Mouse (Mus musculus): ENCODE measurements around the gene Oca2. TPM values are rescaled to one million over a fixed set of nuclear protein-coding genes. Genes with fewer than 3 reads are reported as not detected.

Oca2 gene
- polyA plus RNA-seq, 1 experiment from 2014 or later: 0.11 TPM

DNA sequence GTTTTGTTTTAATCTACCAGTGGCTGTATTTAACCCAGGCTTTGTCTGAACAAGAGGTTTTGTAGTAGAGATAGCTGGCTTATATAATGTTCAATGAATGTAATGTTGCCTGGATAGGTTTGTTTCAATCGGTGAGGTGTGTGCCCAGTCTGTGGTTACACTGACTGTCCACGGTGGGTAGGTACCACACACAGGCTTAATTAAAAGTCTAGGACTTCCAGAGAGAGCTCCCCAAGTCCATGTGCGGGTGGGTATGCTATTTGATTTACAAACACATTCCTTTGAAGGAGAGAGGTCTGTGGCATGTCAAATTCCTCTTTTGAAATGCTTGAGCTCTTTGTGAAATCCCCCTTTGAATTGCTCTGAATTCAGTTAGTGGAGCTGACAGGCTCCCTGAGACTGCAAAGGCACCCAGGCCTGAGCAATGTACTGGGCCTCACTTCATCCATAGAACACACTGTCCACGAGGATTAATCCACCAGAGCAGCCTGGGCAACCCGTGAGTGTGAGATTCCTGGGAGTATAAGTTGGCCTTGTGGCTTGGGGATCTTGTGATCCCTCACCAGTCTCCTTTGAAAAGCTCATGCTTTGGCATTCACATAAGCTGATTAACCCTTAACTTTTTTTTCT, 3.7 kb upstream of the Oca2 start:
- peak; percentile 68; the same call in 1 of the 2 replicates for ATAC-seq (replicated peaks; ENCODE audit: low FRiP score)
- no peaks in the 10 kb centered on the region for H3K9me3 ChIP-seq (ENCODE audit: control insufficient read depth, low read length)
- no peak for DNase-seq (ENCODE audit: low spot score)
- no peak overlapping the region for H3K4me2 ChIP-seq (ENCODE audit: low read depth, low read length, severe bottlenecking)
- no peak overlapping the region for H3K9ac ChIP-seq (ENCODE audit: low read length)
- no peaks in the 10 kb centered on the region for H3K4me1 ChIP-seq (replicated peaks; ENCODE audit: control insufficient read depth, insufficient read depth, low read length)
- no peak overlapping the region for H3K4me3 ChIP-seq (ENCODE audit: low read depth, low read length)
- no peak overlapping the region for H3K27ac ChIP-seq (ENCODE audit: low read depth, low read length)
- H3K27me3 ChIP-seq (ENCODE audit: control insufficient read depth, insufficient read depth, low read length): no peaks in the 10 kb centered on the region
- H3K36me3 ChIP-seq (ENCODE audit: control insufficient read depth, insufficient read depth, low read length): no peaks in the 10 kb centered on the region; the same call in 1 of the 2 replicates
- WGBS: 21% methylated on average over 5 of the region's 5 CpGs

DNA sequence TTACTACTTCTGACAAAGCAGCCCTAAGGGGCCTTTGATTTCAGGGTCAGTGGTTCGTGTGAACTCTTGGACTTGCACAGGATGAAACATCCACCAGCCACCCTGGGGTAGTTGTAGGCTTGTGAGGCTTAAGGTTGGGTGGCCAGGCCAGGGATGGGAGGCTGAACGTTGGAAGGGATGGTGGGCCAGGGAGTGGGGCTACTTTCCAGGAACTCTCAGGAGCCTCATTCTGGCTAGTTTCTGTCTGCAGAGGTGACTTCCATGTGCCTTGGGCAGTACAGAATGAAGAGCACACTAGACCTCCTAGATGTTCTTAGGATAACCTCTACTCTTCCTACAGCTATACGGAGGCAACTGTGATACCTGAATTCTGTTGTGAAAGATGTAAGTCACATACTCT, 2.9 kb upstream of the Oca2 start:
- Histone ChIP-seq H3K9me3 (ENCODE audit: control insufficient read depth, low read length) (no peaks in the 10 kb centered on the region), H3K27ac (ENCODE audit: low read depth, low read length) (no peak overlapping the region), H3K9ac (ENCODE audit: low read length) (no peak overlapping the region), H3K4me2 (ENCODE audit: low read depth, low read length, severe bottlenecking) (no peak overlapping the region), H3K4me3 (ENCODE audit: low read depth, low read length) (no peak overlapping the region), H3K27me3 (ENCODE audit: control insufficient read depth, insufficient read depth, low read length) (no peaks in the 10 kb centered on the region), H3K4me1 (replicated peaks; ENCODE audit: control insufficient read depth, insufficient read depth, low read length) (no peaks in the 10 kb centered on the region), H3K36me3 (ENCODE audit: control insufficient read depth, insufficient read depth, low read length) (no peaks in the 10 kb centered on the region; the same call in 1 of the 2 replicates)
- DNase-seq (ENCODE audit: low spot score) (no peak), ATAC-seq (replicated peaks; ENCODE audit: low FRiP score) (no peak)
- 63% methylated on average over 3 of the region's 3 CpGs for WGBS

DNA sequence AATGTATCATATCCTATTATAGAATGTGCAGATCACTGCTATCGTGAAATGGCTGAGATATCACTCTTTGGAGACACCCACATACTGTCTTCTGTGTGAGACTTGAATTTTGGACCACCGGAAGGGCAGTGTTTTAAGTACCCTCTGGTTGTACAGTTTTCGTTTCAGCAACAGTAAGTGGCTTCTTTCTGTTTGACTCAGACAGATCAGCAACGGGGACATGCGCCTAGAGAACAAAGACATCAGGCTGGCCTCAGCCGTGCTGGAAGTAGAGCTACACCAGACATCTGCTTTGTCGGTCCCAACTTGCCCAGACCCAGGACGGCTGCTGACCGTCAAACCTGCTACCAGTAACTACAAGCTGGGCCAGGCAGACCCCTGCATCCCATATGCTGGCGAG, 15.0 kb downstream of the Oca2 start:
- ATAC-seq (replicated peaks; ENCODE audit: low FRiP score) (no peak), DNase-seq (ENCODE audit: low spot score) (no peak)
- Histone ChIP-seq H3K4me1 (replicated peaks; ENCODE audit: control insufficient read depth, insufficient read depth, low read length) (no peaks in the 10 kb centered on the region), H3K27ac (ENCODE audit: low read depth, low read length) (no peak overlapping the region), H3K27me3 (ENCODE audit: control insufficient read depth, insufficient read depth, low read length) (no peaks in the 10 kb centered on the region), H3K9ac (ENCODE audit: low read length) (no peak overlapping the region), H3K36me3 (ENCODE audit: control insufficient read depth, insufficient read depth, low read length) (no peaks in the 10 kb centered on the region), H3K4me3 (ENCODE audit: low read depth, low read length) (no peak overlapping the region), H3K9me3 (ENCODE audit: control insufficient read depth, low read length) (no peaks in the 10 kb centered on the region), H3K4me2 (ENCODE audit: low read depth, low read length, severe bottlenecking) (no peak overlapping the region)
- 87% methylated on average over 10 of the region's 10 CpGs for WGBS

DNA sequence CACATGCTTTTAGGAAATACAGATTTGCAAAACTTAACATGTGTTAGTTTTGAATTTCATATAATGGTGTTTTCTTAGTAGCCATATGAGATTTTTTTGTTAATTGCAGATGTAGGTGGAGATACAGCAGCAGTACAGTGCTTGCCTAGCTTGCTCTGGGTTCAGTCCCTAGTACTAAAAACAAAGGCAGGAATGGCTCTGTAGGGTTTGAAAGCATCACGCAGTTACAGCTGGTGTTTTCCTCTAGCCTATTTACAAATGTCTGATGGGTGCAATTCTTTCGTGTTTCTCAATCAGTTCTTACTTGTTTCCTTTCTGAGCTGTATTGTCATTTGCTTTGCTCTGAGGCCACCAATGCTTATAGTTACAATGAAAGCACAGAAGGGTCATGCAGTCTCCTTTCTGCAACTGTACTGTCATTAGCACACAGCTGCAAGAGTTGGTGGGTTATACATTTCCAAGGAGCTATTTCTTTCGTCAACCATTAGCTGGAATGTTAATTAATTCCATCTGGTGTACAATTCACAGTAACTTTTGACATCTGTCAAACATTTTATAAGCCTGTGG, 18.4 kb downstream of the Oca2 start:
- no peak for ATAC-seq (replicated peaks; ENCODE audit: low FRiP score)
- no peak overlapping the region for H3K27ac ChIP-seq (ENCODE audit: low read depth, low read length)
- no peaks in the 10 kb centered on the region for H3K27me3 ChIP-seq (ENCODE audit: control insufficient read depth, insufficient read depth, low read length)
- 70% methylated on average over 3 of the region's 3 CpGs for WGBS
- H3K4me1 ChIP-seq (replicated peaks; ENCODE audit: control insufficient read depth, insufficient read depth, low read length): no peaks in the 10 kb centered on the region
- no peak overlapping the region for H3K4me3 ChIP-seq (ENCODE audit: low read depth, low read length)
- H3K4me2 ChIP-seq (ENCODE audit: low read depth, low read length, severe bottlenecking): no peak overlapping the region
- no peaks in the 10 kb centered on the region for H3K9me3 ChIP-seq (ENCODE audit: control insufficient read depth, low read length)
- H3K9ac ChIP-seq (ENCODE audit: low read length): no peak overlapping the region
- H3K36me3 ChIP-seq (ENCODE audit: control insufficient read depth, insufficient read depth, low read length): no peaks in the 10 kb centered on the region
- DNase-seq (ENCODE audit: low spot score): no peak

DNA sequence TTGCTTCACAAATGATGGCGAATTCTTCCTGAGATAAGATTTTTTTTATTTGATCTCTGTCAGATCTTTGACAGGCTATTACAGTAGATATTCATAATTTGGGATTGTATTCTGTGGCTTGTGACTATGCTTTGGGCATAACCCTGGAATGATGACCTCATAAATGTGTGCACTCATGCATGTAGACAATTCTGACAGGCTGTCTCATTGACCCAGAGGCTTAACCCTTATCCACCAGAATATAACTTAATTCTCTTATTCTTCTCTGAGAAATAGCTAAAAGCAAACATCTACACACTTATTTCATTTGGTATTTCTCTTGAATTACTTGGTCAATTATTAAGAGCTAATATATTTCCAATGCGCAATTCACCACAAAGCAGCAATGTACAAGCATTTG, 37.9 kb downstream of the Oca2 start:
- H3K9ac ChIP-seq (ENCODE audit: low read length): no peak overlapping the region
- ATAC-seq (replicated peaks; ENCODE audit: low FRiP score) (no peak), DNase-seq (ENCODE audit: low spot score) (no peak)
- no peak overlapping the region for H3K4me3 ChIP-seq (ENCODE audit: low read depth, low read length)
- H3K36me3 ChIP-seq (ENCODE audit: control insufficient read depth, insufficient read depth, low read length): no peaks in the 10 kb centered on the region
- H3K9me3 ChIP-seq (ENCODE audit: control insufficient read depth, low read length): no peaks in the 10 kb centered on the region
- H3K4me2 ChIP-seq (ENCODE audit: low read depth, low read length, severe bottlenecking): no peak overlapping the region
- 83% methylated on average over 2 of the region's 2 CpGs for WGBS
- H3K27ac ChIP-seq (ENCODE audit: low read depth, low read length): no peak overlapping the region
- H3K4me1 ChIP-seq (replicated peaks; ENCODE audit: control insufficient read depth, insufficient read depth, low read length): no peaks in the 10 kb centered on the region
- no peaks in the 10 kb centered on the region for H3K27me3 ChIP-seq (ENCODE audit: control insufficient read depth, insufficient read depth, low read length)

DNA sequence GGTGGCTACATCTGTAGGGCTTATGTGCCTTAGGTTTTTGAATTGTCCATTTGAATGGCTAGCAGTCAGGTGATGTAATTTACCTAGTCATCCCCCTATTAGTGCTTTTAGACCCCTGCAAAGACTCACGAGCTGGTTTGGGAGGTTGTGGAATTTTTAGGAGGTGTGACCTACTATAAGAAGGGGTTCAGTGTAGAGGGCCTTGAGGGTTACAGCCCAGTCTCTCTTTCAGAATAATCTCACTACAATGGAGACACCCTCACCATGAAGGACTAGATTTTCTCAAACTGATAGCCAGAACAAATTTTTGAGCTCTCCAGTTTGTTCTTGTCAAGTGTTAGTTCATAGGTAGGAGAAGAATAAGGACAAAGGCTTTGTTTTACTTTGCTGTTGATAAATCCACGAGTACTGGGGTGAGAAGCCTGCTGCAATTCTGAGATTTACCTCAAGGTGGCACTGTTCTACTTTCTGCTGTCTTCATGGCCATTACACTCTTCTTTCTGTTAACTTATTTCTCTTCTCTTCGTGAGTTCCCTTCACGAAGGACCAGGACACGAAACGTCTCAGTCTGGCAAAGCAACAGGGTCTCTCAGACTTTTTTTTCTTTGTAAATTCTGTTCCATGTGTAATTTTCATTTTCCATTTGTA, 52.0 kb downstream of the Oca2 start:
- H3K4me2 ChIP-seq (ENCODE audit: low read depth, low read length, severe bottlenecking): no peak overlapping the region
- no peak overlapping the region for H3K4me3 ChIP-seq (ENCODE audit: low read depth, low read length)
- 53% methylated on average over 6 of the region's 6 CpGs for WGBS
- no peaks in the 10 kb centered on the region for H3K36me3 ChIP-seq (ENCODE audit: control insufficient read depth, insufficient read depth, low read length)
- ATAC-seq (replicated peaks; ENCODE audit: low FRiP score): peak; percentile 72
- no peak overlapping the region for H3K9ac ChIP-seq (ENCODE audit: low read length)
- DNase-seq (ENCODE audit: low spot score): peak; percentile 78
- H3K4me1 ChIP-seq (replicated peaks; ENCODE audit: control insufficient read depth, insufficient read depth, low read length): no peaks in the 10 kb centered on the region
- H3K9me3 ChIP-seq (ENCODE audit: control insufficient read depth, low read length): no peaks in the 10 kb centered on the region
- H3K27ac ChIP-seq (ENCODE audit: low read depth, low read length): no peak overlapping the region
- no peaks in the 10 kb centered on the region for H3K27me3 ChIP-seq (ENCODE audit: control insufficient read depth, insufficient read depth, low read length)

DNA sequence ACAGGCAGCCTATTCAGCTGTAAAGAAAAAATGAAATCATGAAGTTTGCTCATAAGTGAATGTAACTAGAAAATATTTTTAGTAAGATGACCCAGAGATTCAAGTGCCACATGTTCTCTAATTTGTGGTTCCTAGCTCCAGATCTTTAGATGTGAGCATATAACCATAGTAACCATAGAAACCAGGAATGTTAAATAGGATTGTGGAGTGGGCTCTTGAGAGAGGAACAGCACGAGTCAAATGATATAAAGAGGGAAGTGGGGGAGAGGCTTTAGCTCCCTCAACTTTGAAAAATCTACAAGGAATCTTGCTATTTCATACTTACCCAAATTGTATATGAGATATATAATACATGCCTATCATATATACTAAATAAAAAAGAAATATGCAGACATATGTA, 64.8 kb downstream of the Oca2 start:
- no peak for ATAC-seq (replicated peaks; ENCODE audit: low FRiP score)
- whole genome bisulfite sequencing: 24% methylated on average over 1 of the region's 1 CpGs
- DNase-seq (ENCODE audit: low spot score): no peak
- no peaks in the 10 kb centered on the region for H3K9me3 ChIP-seq (ENCODE audit: control insufficient read depth, low read length)
- no peak overlapping the region for H3K27ac ChIP-seq (ENCODE audit: low read depth, low read length)
- H3K36me3 ChIP-seq (ENCODE audit: control insufficient read depth, insufficient read depth, low read length): no peaks in the 10 kb centered on the region
- H3K4me1 ChIP-seq (replicated peaks; ENCODE audit: control insufficient read depth, insufficient read depth, low read length): no peaks in the 10 kb centered on the region
- no peak overlapping the region for H3K4me3 ChIP-seq (ENCODE audit: low read depth, low read length)
- H3K27me3 ChIP-seq (ENCODE audit: control insufficient read depth, insufficient read depth, low read length): no peaks in the 10 kb centered on the region
- H3K4me2 ChIP-seq (ENCODE audit: low read depth, low read length, severe bottlenecking): no peak overlapping the region
- H3K9ac ChIP-seq (ENCODE audit: low read length): no peak overlapping the region

DNA sequence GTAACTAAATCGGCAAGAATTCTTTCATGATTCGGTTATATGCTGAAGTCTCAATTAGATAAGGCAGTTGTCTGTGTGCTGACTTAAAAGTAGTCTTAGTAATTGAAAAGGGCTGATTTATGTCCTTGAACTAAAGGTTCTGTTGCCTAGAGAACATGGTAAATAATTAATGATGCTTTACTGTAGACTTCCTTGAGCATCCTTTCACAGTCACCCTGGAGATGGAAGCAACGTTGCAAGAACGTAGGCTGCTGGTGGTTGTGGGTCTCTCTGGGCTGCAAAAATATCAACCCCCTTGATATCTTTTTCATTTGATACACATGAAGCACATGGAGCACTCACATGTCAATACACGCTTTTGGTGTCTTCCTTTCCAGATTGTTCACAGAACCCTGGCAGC, 74.8 kb downstream of the Oca2 start:
- 89% methylated on average over 5 of the region's 5 CpGs for WGBS

More for the DNA sequence above, 74.8 kb downstream of the Oca2 start:
- Histone ChIP-seq H3K4me1 (replicated peaks; ENCODE audit: control insufficient read depth, insufficient read depth, low read length) (no peaks in the 10 kb centered on the region), H3K9ac (ENCODE audit: low read length) (no peak overlapping the region), H3K27ac (ENCODE audit: low read depth, low read length) (no peak overlapping the region), H3K9me3 (ENCODE audit: control insufficient read depth, low read length) (no peaks in the 10 kb centered on the region), H3K36me3 (ENCODE audit: control insufficient read depth, insufficient read depth, low read length) (no peaks in the 10 kb centered on the region), H3K4me3 (ENCODE audit: low read depth, low read length) (no peak overlapping the region), H3K27me3 (ENCODE audit: control insufficient read depth, insufficient read depth, low read length) (no peaks in the 10 kb centered on the region), H3K4me2 (ENCODE audit: low read depth, low read length, severe bottlenecking) (no peak overlapping the region)
- DNase-seq (ENCODE audit: low spot score): no peak
- no peak for ATAC-seq (replicated peaks; ENCODE audit: low FRiP score)

All from forebrain, embryonic 11.5 days (tissue).